Mouse (Mus musculus) activated CD4-positive, CD25-positive, alpha-beta regulatory T cell, adult 4 months (primary cell): Measurements from ENCODE around the gene Slit3. TPM values are rescaled to one million over a fixed set of nuclear protein-coding genes. Genes with fewer than 3 reads are reported as not detected.

Experiments
- ATAC-seq: one replicate; pipeline ENCODE4 v1.8.0; 2017
- polyA plus RNA-seq, 2 experiments: library from polyadenylated mRNA; unstranded; fragments of 100-300 nt; shearing (Covaris generic); gene quantifications; one replicate each; pipeline ENCODE4 v1.2.1; 2017

Slit3 gene
- polyA plus RNA-seq, 2 experiments from 2014 or later, result not detected

DNA sequence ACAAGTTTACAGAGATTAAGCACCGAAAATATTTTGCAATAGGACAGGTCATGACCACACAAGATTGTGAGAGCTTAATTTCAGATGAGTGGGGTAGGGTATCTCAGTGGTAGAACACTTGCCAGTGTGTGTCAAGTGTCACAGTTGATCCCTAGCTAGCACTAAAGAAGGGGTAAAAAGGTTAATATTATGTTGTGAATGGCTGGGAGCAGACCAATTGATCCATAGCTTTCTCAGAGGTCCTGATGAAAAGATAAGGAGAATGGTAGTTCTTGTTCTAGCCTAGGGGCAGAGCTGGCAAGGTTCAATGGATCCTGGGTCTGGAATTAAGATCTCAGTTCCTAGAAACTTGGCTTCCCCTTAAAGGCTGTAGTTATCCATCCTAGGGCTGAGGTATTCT is 597.9 kb downstream of the Slit3 start:
- no peak for ATAC-seq

- ATAC-seq, result no peak
These were observed 602.9 kb downstream of the Slit3 start for GRCm38 (mm10) chr11:35723876-35724275.

- ATAC-seq, result no peak
These were observed 605.4 kb downstream of the Slit3 start for GRCm38 (mm10) chr11:35726341-35726846.

DNA sequence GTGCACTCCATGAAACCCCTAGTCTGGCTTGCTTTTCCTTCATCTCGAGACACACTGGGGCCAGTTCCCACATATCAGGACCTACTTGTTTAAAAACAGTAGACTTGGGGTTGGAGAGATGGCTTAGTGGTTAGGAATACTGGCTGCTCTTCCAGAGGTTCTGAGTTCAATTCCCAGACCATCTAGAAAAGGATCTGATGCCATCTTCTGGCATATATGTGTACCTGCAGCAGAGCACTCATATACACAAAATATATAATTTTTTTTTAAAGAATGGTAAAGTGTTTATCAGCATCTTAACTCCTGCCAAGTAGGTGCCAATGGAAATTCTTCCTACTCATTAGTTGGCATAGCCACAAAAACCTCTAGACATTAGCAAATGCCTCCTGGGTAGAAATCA is 607.2 kb downstream of the Slit3 start:
- ATAC-seq, result no peak

- no peak for ATAC-seq
These were observed 608.2 kb downstream of the Slit3 start for GRCm38 (mm10) chr11:35729186-35729585.

DNA sequence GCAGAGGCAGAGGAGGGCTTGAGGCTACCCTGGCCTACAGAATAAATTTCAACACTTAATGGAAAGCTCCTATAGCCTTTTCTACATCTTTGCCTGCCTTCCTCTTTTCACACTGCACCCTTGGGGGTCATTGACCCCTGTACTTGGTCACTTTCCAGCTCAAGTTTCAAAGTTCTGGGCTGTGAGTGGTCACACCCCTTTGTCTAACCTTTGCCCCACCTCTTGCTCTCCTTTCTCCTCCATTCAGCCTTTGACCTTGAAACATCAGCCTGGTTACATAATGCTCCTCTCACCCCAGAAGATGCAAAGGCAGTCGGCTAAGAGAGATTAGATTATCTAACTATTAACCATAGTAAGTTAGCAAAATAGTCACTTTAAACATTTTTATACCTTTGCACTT is 611.3 kb downstream of the Slit3 start:
- ATAC-seq, result no peak

DNA sequence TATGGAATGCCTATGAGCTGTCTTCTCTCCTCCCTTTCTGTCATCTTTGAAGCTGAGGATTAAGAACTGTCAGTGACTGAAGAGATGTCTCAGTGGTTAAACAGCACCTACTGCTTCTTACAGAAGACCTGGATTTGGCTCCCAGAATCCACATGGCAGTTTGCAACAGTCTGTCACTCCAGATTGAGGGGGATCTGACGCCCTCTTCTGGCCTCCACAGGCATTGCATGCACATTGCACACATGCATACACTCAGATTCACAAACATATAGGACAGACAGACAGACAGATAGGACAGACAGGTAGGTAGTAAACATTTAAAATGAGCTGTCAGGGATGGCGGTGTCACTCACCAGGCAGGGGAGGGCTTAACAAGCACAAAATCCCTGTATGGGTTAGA is 615.8 kb downstream of the Slit3 start:
- no peak for ATAC-seq

- ATAC-seq, result no peak
These were observed 616.2 kb downstream of the Slit3 start for GRCm38 (mm10) chr11:35737262-35737661.

DNA sequence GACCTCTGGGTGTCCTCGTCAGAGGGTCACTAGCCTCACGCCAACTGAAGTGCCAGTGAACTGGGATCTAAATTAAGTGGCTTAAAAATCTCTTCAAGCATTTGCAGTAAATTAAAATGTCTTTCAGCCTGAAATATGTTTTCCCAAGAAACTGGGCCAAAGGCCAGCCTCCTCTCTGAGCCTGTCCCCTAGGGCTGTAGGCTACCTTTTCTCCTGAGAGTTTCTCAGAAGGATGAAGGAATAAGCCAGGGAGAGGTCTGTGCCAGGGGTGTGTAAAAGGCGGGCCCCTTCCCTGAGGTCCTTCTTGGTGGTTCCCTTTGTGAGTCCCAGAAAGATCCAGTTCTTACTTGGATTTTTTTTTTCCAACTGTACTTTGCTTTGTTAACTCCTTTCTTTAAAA is 617.1 kb downstream of the Slit3 start:
- no peak for ATAC-seq

DNA sequence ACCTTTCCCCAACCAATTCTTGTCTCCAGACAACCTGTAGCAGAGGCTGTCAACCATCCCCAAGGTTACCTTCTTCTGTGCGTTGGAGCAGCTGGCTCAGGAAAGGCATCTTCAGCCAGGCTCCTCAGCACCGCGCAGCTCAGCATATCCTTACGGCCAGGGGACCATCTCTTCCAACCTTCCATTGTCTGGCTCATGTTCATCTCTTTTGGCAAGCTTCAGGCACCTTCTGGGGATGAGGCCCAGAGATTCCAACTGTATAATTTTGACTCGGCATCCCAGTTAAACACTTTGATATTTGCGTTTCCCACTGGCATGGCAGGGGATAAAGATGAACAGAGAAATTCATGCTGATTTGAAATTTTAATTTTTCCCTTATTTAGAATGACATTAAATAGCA is 622.6 kb downstream of the Slit3 start:
- ATAC-seq, result no peak

GRCm38 (mm10) chr11:35744571-35744970 is 623.5 kb downstream of the Slit3 start:
- ATAC-seq, result no peak

- ATAC-seq, result no peak
These were observed 629.6 kb downstream of the Slit3 start for GRCm38 (mm10) chr11:35750578-35750977.

- no peak for ATAC-seq
These were observed 633.9 kb downstream of the Slit3 start for GRCm38 (mm10) chr11:35754906-35755418.

GRCm38 (mm10) chr11:35755546-35755945 is 634.5 kb downstream of the Slit3 start:
- ATAC-seq, result no peak

GRCm38 (mm10) chr11:35756411-35757303 is 635.6 kb downstream of the Slit3 start:
- ATAC-seq, result no peak
